Mouse (Mus musculus): ENCODE results near the gene Hlf. TPM values are rescaled to one million over a fixed set of nuclear protein-coding genes. Genes with fewer than 3 reads are reported as not detected.

Hlf gene
- polyA plus RNA-seq, 1 experiment from 2014 or later, result 1.3 TPM

DNA sequence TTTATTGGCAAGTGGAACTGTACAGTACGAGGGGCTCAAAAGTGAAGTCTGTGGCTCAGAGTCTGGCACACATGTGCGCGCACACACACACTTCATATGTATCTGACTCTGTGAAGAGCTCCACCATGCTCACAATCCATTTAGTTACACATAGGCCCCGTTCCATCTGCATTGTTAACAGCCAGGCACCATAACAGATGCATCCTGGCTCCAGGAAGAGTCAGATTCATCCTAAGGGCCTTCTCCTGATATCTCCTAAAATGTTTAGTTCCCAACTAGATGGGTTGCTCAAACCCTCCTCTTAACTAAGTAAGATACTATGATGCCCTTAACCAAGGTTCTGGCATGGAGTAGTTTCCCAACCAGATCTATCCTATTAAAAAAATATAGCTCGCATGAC lies 64.5 kb downstream of the Hlf start:
- H3K4me1 ChIP-seq, result no peaks in the 10 kb centered on the region; the same call in 1 of the 2 replicates
- no peaks in the 10 kb centered on the region for H3K9me3 ChIP-seq
- no peak overlapping the region for H3K4me2 ChIP-seq (replicated peaks)
- H3K36me3 ChIP-seq, result no peaks in the 10 kb centered on the region
- no peak overlapping the region for H3K27ac ChIP-seq
- no peak overlapping the region for H3K9ac ChIP-seq
- ATAC-seq (ENCODE audit: low FRiP score, low read depth), result no peak
- no peak overlapping the region for H3K4me3 ChIP-seq
- 83% methylated on average over 5 of the region's 5 CpGs for WGBS
- H3K27me3 ChIP-seq, result no peaks in the 10 kb centered on the region

DNA sequence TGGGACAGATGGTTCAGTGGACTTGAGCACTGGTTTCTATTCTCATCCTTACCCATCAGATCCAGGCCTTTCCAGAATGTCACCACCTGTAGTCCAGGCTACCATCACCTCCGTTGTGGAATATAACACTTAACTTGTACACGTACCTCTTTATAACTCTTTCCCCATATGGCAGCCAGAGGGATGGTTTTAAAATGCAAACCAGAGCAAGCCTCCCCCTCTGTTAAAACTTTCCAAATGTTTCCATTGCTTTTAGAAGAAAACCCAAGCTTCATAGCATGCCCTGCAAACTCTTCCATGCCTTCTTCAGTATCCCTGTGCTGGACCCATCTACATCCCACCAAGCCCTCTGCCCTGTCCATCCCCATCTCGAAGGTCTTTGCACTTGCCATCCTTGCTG lies 66.1 kb downstream of the Hlf start:
- no peaks in the 10 kb centered on the region for H3K27me3 ChIP-seq
- ATAC-seq (ENCODE audit: low FRiP score, low read depth), result no peak
- no peak overlapping the region for H3K9ac ChIP-seq
- H3K4me1 ChIP-seq, result no peaks in the 10 kb centered on the region; the same call in 1 of the 2 replicates
- no peak overlapping the region for H3K27ac ChIP-seq
- H3K36me3 ChIP-seq, result no peaks in the 10 kb centered on the region
- H3K4me2 ChIP-seq (replicated peaks), result no peak overlapping the region
- WGBS, result 58% methylated on average over 3 of the region's 3 CpGs
- H3K9me3 ChIP-seq, result no peaks in the 10 kb centered on the region
- no peak overlapping the region for H3K4me3 ChIP-seq

DNA sequence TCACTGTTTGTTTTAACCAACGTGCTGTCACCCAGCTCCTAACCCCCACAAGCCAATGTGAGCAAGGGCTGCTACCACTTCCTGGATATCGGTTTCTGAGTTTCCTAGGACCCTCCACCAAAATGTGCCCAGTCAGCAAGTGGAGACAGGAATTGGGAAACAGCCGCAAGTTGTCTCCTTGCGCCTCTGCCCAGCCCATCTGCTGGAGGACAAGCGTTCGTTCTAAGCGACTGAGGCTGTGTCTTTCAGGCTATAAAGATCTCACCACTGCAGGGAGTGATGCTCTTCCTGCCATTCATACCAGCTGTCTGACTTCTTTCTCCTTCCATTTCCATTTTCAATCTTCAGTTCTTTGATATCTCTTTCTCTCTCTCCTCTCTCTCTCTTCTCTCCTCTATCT lies 69.8 kb downstream of the Hlf start:
- Histone ChIP-seq H3K4me1 (no peaks in the 10 kb centered on the region; the same call in 1 of the 2 replicates), H3K27ac (no peak overlapping the region), H3K4me2 (replicated peaks) (no peak overlapping the region), H3K9me3 (no peaks in the 10 kb centered on the region), H3K36me3 (no peaks in the 10 kb centered on the region), H3K27me3 (no peaks in the 10 kb centered on the region), H3K9ac (no peak overlapping the region), H3K4me3 (no peak overlapping the region)
- 68% methylated on average over 7 of the region's 7 CpGs for WGBS
- ATAC-seq (ENCODE audit: low FRiP score, low read depth), result no peak

DNA sequence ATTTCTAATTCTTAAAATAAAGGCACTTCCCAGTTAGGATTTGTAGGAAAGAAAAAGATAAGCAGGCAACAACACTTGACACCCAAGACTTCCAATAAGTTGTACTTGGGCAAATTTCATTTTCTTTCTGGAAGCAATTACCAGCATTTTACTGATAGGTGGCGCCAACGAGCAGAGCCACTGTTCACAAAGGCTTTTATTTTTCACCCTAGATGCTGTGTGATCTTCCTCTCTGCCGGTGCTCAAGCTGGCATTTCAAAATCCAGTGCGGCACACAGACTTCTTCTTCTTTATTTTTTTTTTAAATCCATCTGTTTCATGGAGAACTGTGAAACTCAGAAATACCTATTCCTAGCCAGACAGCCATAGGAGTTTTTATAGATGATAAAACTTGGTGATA lies 73.2 kb downstream of the Hlf start:
- Histone ChIP-seq H3K27ac (no peak overlapping the region), H3K4me3 (no peak overlapping the region), H3K4me1 (no peaks in the 10 kb centered on the region), H3K9ac (no peak overlapping the region), H3K4me2 (replicated peaks) (no peak overlapping the region), H3K27me3 (no peaks in the 10 kb centered on the region), H3K9me3 (no peaks in the 10 kb centered on the region), H3K36me3 (no peaks in the 10 kb centered on the region)
- no peak for ATAC-seq (ENCODE audit: low FRiP score, low read depth)
- WGBS, result 22% methylated on average over 4 of the region's 4 CpGs

DNA sequence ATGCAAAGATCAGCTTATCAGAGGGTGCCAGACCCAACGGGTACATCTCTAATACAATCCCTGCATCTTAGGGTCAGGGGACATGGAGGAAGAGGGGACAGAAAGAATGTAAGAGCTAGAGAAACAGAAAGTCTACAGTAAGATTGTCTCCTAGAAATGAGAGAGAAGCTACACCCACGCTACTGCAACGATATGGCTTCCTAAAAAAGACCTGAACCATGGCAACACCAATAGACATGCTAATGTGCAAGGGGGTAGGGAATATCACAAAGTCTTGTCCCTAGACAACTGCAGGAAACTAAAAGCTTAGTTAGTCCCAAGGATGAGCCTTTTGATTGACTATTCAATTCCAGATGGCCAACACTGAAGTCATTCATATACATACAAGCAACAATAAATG lies 76.1 kb downstream of the Hlf start:
- Histone ChIP-seq H3K27ac (no peak overlapping the region), H3K27me3 (no peaks in the 10 kb centered on the region), H3K4me3 (no peak overlapping the region), H3K4me1 (no peaks in the 10 kb centered on the region), H3K4me2 (replicated peaks) (no peak overlapping the region), H3K9ac (no peak overlapping the region), H3K36me3 (no peaks in the 10 kb centered on the region), H3K9me3 (no peaks in the 10 kb centered on the region)
- ATAC-seq (ENCODE audit: low FRiP score, low read depth), result no peak
- WGBS, result 90% methylated on average over 3 of the region's 3 CpGs

DNA sequence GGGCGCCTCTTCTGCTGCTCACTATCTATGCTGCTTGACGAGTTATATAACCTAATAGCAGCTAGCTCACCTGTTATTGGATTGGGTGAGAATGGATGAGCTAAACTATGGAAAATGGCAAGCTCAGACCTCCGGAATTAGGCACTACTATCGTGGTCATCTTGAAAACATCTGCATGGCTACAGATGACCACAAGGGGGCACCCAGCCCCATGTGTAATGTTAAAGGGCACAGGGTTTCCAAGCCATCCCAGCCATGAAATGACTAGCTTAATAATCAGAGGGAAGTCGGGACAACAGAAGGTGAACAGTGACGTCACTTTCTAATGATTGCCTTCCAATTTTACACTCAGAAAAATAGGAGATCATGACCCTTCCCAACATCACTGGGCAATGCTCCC lies 83.7 kb downstream of the Hlf start:
- no peak for ATAC-seq (ENCODE audit: low FRiP score, low read depth)
- Histone ChIP-seq H3K9me3 (no peaks in the 10 kb centered on the region), H3K9ac (no peak overlapping the region), H3K4me2 (replicated peaks) (no peak overlapping the region), H3K4me3 (no peak overlapping the region), H3K27me3 (no peaks in the 10 kb centered on the region), H3K4me1 (no peaks in the 10 kb centered on the region), H3K27ac (no peak overlapping the region), H3K36me3 (no peaks in the 10 kb centered on the region)
- 60% methylated on average over 6 of the region's 6 CpGs for WGBS

DNA sequence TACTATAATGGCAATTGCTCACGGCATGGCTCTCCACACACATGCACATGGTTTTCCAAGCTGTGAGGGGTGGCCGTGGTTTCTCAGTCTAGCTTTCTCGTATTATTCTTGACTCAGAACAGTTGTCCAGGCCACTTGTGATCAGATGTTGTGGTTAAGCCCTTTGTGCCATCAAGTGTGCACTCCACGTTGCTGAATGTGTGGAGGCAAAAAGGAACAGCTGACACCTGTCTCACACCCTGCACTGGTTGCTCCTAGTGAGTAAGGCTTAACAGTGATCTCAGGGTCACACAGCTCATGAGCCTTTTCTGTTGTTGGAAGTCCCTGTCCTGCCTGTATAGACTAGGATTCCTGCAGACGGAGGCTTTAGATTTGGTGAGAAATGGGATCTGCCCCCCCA lies 84.6 kb downstream of the Hlf start:
- Histone ChIP-seq H3K4me3 (no peak overlapping the region), H3K9ac (no peak overlapping the region), H3K27me3 (no peaks in the 10 kb centered on the region), H3K4me1 (no peaks in the 10 kb centered on the region), H3K27ac (no peak overlapping the region), H3K4me2 (replicated peaks) (no peak overlapping the region), H3K36me3 (no peaks in the 10 kb centered on the region), H3K9me3 (no peaks in the 10 kb centered on the region)
- ATAC-seq (ENCODE audit: low FRiP score, low read depth), result no peak; the same call in 1 of the 2 replicates
- WGBS, result 90% methylated on average over 5 of the region's 5 CpGs

DNA sequence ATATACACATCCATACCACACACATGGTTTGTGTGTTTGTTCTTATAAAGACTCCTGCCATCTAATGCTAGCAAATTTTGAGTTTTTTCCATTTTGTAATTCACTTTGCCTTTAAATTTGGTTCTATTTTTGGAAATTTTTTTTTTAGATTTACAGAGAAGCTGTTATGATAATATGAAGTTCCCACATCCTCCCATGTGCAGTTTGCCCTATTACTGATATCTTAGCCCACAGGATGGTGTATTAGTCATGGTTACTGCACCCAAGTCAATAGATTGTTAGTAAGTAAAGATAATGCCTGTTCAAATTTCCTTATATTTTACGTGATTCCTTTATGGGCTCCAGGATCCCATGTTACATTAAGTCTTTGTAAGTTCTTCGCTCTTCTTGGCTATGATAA lies 96.1 kb downstream of the Hlf start:
- H3K27me3 ChIP-seq, result no peaks in the 10 kb centered on the region

DNA sequence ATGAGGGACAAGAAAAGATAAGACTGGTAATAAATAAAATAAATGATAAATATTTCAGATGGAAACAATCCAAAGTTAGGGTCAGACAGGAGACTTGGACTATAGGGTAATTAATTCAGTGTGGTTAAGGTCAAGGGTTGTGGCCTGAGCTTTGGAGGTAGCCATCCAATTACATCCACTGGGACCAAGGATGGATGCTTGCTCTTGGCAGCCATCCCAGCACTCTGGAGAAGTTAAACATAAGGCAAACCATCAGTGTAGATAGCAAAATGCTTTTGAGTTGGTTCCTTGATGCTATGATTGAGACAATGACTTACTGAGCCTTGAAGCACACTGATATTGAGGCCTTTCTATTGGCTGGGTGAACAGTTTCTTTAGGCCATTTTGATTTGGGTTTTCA lies 97.9 kb downstream of the Hlf start:
- Histone ChIP-seq H3K27me3 (no peaks in the 10 kb centered on the region), H3K9me3 (no peaks in the 10 kb centered on the region), H3K9ac (no peak overlapping the region), H3K4me2 (replicated peaks) (no peak overlapping the region), H3K4me1 (no peaks in the 10 kb centered on the region), H3K4me3 (no peak overlapping the region), H3K36me3 (no peaks in the 10 kb centered on the region), H3K27ac (no peak overlapping the region)
- no peak for ATAC-seq (ENCODE audit: low FRiP score, low read depth)

More for the DNA sequence above, 96.1 kb downstream of the Hlf start:
- H3K4me2 ChIP-seq (replicated peaks), result no peak overlapping the region
- H3K4me1 ChIP-seq, result no peaks in the 10 kb centered on the region
- H3K36me3 ChIP-seq, result no peaks in the 10 kb centered on the region
- no peaks in the 10 kb centered on the region for H3K9me3 ChIP-seq
- 92% methylated on average over 2 of the region's 2 CpGs for WGBS
- H3K27ac ChIP-seq, result no peak overlapping the region
- ATAC-seq (ENCODE audit: low FRiP score, low read depth), result no peak
- H3K9ac ChIP-seq, result no peak overlapping the region
- H3K4me3 ChIP-seq, result no peak overlapping the region

DNA sequence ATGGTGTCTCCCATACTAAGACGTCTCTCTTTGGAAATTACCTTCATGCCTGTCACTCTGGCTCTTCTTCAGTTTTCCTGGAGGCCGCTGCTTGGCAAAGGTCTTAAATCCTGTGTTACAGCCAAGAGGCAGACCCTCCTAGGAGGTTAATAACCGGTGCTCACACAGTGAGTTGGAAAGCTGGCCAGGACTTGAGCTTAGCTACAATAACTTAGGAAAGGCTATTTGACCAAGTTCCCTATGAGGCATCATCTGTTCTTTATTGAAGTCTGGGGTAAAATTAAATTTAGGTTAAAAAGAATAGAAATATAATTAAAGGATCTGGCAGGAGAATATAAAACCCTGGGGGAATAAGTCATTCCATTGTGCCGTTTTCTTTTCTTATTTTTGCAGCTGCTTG lies 99.5 kb downstream of the Hlf start:
- H3K36me3 ChIP-seq, result no peaks in the 10 kb centered on the region
- ATAC-seq (ENCODE audit: low FRiP score, low read depth), result peak; percentile 44; the same call in 1 of the 2 replicates
- 52% methylated on average over 4 of the region's 4 CpGs for WGBS

DNA sequence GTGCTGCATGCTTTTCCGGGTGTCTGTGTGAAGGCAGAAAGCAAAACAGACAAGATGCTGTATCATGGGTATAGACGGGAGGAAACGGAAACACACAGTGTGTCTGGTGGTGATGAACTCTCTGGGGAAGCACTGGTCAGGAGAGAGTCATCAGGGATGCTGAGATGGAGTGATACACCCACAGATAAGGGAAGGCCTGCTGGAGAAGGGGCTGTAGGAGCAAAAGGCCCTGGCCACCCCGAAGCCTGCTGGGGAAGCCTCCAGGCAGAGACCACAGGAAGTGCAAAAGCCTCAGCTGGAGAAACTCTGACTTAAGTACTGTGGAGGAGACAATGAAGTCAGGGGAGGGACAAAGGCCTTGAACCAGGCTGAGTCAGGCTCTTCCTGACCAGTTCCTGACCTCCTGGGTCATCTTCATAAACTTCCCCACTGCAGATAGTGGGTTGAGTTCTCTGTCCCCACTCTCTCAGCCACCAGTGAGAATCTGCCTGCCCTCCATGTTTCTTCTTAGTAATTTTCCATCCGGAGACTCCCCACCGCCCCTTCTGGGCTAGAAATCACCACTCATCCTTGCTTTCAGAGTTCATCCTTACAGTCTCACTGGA lies 104.0 kb downstream of the Hlf start:
- no peak for ATAC-seq (ENCODE audit: low FRiP score, low read depth)
- Histone ChIP-seq H3K4me2 (replicated peaks) (no peak overlapping the region), H3K36me3 (no peaks in the 10 kb centered on the region), H3K4me3 (no peak overlapping the region), H3K9me3 (no peaks in the 10 kb centered on the region), H3K4me1 (no peaks in the 10 kb centered on the region), H3K27me3 (no peaks in the 10 kb centered on the region), H3K27ac (no peak overlapping the region), H3K9ac (no peak overlapping the region)
- 88% methylated on average over 6 of the region's 6 CpGs for WGBS

More for the DNA sequence above, 99.5 kb downstream of the Hlf start:
- H3K9me3 ChIP-seq, result no peaks in the 10 kb centered on the region
- no peaks in the 10 kb centered on the region for H3K27me3 ChIP-seq
- no peak overlapping the region for H3K4me2 ChIP-seq (replicated peaks)
- no peak overlapping the region for H3K4me3 ChIP-seq
- no peak overlapping the region for H3K9ac ChIP-seq
- no peak overlapping the region for H3K27ac ChIP-seq
- no peaks in the 10 kb centered on the region for H3K4me1 ChIP-seq

Data from limb, embryonic 13.5 days (tissue).